Mouse (Mus musculus) gastrocnemius, adult 8-10 months (tissue): ENCODE results near the gene Fam217a. TPM values are rescaled to one million over a fixed set of nuclear protein-coding genes. Genes with fewer than 3 reads are reported as not detected.
"Not testable (repeated sequence)": the region's sequence is repeated elsewhere in the genome, so short reads cannot be mapped to it uniquely, and the experiment has no call there.

Experiments
- DNase-seq, 2 experiments: peaks; one replicate each; pipeline ENCODE4 v3.0.0; 2022; ENCODE audit warnings: low spot score in 2 of 2
- total RNA-seq, 4 experiments: library from RNA; stranded (reverse); gene quantifications; 2 replicates each; pipeline ENCODE4 v1.2.4; 2022

Gene Fam217a
- not detected for total RNA-seq

DNA sequence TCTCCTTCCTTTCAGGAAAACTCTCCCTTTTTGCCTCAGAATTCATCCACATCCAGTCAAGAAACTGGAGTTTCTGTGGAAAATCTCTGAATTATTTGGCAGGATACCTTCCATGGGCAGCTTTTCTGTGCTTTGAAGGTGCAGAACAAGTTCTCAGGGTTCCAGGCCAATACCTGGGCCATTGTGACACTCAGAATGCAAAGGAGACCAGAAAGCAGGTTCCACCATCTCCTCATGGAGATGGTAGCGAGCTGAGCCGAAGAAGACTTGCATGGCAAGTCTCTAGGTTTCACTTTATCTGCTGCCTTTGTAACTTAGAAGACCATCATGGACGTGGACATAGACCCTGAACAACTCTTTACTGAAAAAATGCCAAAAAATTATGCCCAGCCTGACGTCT, at the start of gene Fam217a, which contains the start of gene 4933417A18Rik:
TSS of gene Fam217a (minus strand) at position 101 of the 400 bp plus-strand sequence.
TSS of gene 4933417A18Rik (plus strand) at position 200 of the 400 bp plus-strand sequence.
- no peak for DNase-seq

- no peak for DNase-seq
Measured at GRCm38 (mm10) chr13:34973770-34974169, 49.7 kb upstream of the Fam217a start.

DNA sequence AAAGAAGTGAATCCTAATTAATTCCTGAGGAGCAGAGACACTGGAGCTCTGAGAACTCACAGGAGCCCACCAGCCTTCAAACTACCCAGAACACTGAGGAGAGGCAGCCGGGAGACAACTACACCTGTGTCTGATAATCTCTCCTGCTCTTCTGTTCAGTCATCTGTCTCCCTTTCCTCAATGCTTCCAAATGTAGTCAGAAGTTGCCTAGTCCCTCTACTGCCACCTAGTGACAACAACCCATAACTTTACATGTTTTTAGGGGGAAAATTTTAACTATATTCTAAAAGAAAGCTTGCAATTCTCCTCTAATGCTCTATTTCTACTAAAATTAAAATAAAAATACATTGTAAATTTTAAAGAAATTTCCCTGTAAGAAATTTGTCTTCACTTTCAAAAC, 49.0 kb upstream of the Fam217a start:
- no peak for DNase-seq

GRCm38 (mm10) chr13:34972456-34972855, 48.3 kb upstream of the Fam217a start:
- not testable (repeated sequence) for DNase-seq

GRCm38 (mm10) chr13:34965647-34966046, 41.5 kb upstream of the Fam217a start:
- not testable (repeated sequence) for DNase-seq

- DNase-seq = no peak
Measured at GRCm38 (mm10) chr13:34964866-34965265, 40.8 kb upstream of the Fam217a start.

DNA sequence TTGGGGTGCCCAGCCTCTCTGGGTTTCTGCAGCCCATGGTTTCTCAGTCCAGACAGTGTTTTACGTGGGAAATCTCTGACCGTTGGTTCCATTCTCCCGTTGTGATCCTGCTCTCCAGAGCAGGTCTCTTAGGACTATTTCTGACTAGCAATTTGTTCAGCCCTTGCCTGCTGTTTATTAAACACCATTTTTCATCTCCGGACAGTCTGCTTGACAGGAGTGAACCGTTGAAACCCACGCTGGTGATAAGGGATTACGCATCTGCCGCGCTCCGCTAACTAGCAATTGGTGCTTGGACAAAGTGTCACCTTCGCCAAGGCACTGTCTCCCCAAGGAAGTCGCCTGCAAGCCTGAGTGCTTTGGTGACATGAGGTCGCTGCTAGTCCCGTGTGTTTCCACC, 40.3 kb upstream of the Fam217a start:
- no peak for DNase-seq

GRCm38 (mm10) chr13:34963511-34964397, 39.6 kb upstream of the Fam217a start, which contains the start of gene Eci3:
Gene Eci3 (minus strand): TSS chr13:34963810.
- peak; percentile 5 to 14 for DNase-seq

- no peak for DNase-seq
Measured at GRCm38 (mm10) chr13:34960996-34961770, 37.1 kb upstream of the Fam217a start.

DNA sequence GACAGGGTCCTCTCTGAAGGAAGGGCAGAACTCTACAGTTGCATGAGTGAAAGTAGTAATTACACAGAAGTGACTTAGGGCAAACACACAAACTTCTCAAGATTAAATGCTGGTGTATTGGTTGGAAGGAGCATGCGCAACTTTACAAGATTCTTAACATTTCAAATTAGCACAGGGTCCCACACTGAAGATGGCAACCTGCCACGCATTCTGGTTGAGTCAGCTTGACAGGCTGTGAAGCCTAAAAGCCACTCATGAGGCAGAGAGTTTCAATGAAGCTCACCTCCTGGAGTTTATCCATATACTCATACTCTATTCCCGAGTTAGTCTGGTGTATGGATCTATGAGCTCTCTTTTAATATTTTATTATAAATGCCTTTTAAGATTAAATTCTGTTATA, 34.0 kb upstream of the Fam217a start:
- DNase-seq = not testable (repeated sequence)

DNA sequence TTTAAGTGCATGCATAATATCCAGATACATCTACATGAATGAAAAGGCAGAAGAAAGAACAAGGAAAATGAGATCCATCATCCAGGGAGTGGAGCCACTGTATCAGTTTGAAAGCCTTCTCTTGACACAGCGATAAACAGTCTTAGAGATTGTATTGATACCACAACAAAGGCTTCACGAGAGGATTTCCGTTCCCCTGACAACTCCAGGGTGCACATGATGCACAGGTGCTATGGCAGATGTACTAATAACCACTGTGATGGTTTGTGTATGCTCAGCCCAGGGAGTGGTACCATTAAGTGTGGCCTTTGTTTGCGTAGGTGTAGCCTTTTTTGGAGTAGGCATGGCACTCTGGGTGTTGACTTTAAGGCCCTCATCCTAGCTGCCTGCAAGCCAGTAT, 32.8 kb upstream of the Fam217a start:
- no peak for DNase-seq

- DNase-seq = not testable (repeated sequence)
Measured at GRCm38 (mm10) chr13:34951437-34951836, 27.3 kb upstream of the Fam217a start.

DNA sequence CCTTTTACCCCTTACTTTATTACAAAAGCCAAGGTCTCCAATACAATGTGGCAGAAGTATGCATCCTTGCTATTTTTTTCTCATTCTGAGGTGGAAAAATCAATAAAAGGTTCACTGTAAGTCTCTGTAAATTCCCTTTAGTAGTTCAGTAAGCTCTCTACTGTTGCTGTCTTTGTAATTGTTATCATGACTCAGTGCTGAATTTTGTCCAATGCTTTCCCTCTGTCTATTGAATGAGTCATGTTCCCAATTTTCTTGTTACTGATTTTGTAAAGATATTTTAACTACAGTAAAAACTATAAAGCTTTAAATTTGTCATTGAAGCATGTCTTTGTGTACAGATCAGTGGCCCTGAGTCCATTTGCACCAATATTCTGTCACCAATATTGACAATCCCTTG, 18.3 kb upstream of the Fam217a start:
- DNase-seq = no peak

GRCm38 (mm10) chr13:34934931-34935644, 11.0 kb upstream of the Fam217a start:
- no peak for DNase-seq

DNA sequence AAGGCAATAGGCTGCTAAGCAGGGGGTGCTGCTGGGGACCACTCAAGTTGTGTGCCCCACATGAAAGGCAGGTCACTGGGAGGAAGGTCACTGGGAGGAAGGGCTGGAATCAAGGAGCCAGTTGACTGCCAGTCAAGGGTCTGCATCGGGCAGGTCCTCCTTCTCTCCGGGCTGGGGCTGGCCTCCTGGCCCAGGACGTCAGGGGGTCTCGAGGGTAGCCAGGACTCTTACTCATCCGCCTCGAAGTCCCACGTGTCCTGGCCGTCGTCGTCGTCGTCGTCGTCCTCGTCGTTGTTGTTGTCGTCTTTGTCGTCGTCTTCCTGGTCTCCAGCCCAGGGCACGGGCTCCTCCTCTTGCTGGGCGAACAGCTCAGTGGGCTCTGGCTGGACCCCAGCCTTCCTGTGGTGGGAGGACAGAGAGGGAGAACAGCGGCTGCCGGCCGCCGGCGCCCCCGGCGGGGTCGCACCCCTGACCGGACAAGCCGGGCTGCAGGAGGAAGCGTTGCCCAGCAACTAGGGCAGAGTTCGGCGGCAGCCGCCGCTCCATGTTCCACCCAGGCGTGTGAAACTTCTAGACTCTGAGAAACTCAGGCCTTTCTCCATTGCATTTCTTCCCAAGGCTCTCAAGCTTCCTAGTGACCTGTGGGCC, 7.5 kb downstream of the Fam217a start:
- no peak for DNase-seq

GRCm38 (mm10) chr13:34914614-34915013, 9.5 kb downstream of the Fam217a start:
- DNase-seq = no peak

GRCm38 (mm10) chr13:34892871-34893270, 31.2 kb downstream of the Fam217a start:
- DNase-seq = no peak

DNA sequence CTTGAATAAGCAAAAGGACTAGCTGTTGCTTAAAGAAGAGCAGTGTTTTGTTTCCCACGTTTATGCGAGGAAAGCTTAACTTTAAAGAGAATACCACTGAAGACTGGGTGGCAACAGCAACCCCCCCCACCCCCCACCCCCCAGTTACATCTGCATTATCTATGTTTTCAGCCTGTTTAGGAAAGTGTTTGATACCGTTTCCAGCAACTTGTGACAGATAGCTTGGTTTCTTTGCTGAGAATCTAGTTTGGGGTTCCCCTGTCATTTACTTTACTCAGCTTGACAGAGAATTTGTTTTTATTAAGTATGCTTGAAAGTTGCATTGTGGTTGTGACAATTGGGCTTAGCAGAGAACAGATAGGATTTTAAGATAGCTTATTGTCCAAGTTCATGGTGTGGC, 47.6 kb downstream of the Fam217a start:
- no peak for DNase-seq

DNA sequence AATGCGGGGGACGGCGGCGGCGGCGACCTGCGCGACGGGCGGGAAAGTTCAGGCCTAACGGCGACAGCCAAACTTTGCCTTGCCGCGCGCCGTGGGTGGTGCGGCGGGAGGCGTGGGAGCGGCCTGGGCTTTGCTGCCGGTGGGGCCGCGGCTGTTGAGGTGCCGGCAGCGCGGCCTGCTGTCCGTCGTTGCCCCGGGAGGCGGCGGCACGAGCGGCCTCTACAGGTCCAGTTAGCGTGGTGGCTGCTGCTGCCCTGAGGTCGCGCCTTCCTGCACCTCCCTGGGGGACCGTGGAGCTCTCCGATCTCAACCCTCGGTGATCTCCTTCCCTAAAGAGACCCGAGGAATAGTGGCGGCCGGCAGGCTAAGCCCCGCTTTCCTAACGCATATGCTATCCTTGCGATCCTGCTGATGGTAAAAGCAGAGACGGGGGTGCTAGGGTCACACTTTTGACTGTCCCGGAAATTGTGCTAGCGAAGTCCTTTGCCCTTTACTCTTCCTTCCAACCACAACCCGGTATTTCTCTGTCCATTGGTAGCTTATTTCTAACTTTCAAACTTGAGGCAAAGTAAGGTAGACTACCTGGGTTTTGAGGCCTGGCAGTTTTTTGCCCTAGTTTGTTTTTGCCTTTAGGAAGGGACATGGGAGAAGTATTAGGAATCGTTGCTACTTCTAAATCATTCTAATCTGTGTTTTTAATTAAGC, 48.2 kb downstream of the Fam217a start:
- peak; percentile 22 to 45 for DNase-seq

DNA sequence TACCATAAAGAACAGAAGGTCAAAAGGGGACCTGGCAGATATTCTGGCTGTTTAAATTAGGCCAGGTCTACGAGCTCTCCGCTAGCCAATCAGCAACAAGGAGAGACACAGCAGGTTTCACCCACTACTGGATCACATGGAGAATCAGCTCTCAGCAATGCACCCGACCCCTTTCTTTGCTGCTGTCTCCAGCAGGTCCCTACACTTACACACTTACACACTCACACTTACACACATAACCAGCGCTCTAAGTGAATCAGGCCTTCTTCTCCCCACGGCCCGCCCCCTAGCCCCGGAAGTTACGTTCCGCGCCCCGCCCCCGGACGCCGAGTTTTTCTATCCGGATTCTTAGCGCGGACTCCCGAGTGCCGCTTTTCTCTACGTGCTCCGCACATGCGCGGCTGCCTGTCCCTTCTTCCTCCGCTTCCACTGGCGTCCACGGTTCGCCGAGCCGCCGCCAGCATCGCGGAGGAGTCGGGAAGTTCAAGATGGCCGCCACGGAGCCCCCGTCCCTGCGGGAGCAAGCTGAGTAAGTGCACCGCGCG, 48.9 kb downstream of the Fam217a start, which contains the start of gene Prpf4b:
TSS of gene Prpf4b (plus strand) at position 137 of the 545 bp plus-strand sequence.
- peak; percentile 80 to 85 for DNase-seq
